Mouse (Mus musculus) spleen, adult 10 weeks (tissue): ENCODE measurements around the gene 2510009E07Rik. TPM values are rescaled to one million over a fixed set of nuclear protein-coding genes. Genes with fewer than 3 reads are reported as not detected.

ENCODE experiments used
- polyA plus RNA-seq: library from polyadenylated mRNA; stranded (reverse); fragments of 350-450 nt; fragmentation: Illumina TruSeq; extraction: RNeasy Lipid Tissue Mini Kit (QIAGEN cat#74804); gene quantifications from one replicate; pipeline ENCODE4 v1.2.3, GENCODE M21; 2015; ENCODE audit warnings: low replicate concordance; ENCODE audit not compliant: insufficient read depth

The 2510009E07Rik gene
- polyA plus RNA-seq, result 11.3 TPM

GRCm38 (mm10) chr16:21694463-21695241 lies at the start of gene 2510009E07Rik:
Gene 2510009E07Rik, minus strand, starts transcription at chr16:21694665.

Other genes with a start within 250 kb of the 2510009E07Rik start
- gene Ehhadh, start 93.1 kb upstream of the 2510009E07Rik start, polyA plus RNA-seq, result 6.4 TPM
- 0.35 TPM for gene Map3k13, start 99.7 kb upstream of the 2510009E07Rik start, polyA plus RNA-seq